Mouse (Mus musculus): ENCODE data around the gene Gm20696.

The Gm20696 gene

GRCm38 (mm10) chr6:99388741-99389675 is 277.6 kb downstream of the Gm20696 start:
- DNase-seq (ENCODE audit: low spot score), result no peak

DNA sequence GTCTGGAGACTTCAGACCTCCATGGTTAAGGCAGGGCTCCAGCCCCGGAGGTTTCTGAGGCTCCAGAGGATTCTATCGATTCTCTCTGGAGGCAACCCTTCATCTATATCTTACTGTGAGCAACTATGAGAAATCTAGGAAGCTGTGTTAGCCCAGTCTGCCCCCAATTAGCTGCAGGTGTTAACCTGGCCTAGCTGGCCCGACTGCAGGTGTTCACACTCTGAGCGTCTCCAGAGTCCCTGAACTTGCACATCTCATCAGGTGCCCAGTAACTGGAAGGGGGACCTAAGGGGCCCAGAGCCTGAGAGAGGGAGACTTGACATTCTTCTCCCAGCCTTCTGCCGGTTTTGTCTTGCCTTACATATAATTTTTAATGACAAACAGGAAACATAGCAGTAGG is 278.6 kb downstream of the Gm20696 start:
- DNase-seq (ENCODE audit: low spot score), result no peak

DNA sequence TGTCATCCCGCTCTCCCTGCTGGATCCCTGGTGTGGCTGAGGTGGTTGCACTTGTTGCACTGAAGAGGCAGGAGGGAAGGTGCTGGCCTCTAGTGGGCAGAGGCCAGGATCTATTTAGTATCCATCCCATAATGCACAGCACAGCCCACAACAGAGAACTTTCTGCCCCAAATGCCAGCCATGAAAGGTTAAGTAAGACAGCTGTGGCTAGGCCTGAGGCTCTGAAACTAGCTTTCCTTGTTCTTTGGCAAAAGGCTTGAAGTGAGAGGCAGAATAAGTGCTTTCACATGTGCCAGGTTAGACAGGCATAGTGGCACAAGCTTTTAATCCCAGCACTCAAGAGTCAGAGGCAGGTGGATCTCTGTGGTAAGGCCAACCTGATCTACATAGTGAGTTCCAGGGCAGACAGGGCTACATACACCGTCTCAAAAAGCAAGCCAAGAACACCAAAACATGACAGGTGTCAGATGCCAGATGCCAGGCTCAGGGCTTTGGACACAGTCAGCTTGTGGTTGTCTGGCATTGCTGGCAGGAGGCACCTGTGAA is 281.5 kb downstream of the Gm20696 start:
- DNase-seq (ENCODE audit: low spot score), result no peak

DNA sequence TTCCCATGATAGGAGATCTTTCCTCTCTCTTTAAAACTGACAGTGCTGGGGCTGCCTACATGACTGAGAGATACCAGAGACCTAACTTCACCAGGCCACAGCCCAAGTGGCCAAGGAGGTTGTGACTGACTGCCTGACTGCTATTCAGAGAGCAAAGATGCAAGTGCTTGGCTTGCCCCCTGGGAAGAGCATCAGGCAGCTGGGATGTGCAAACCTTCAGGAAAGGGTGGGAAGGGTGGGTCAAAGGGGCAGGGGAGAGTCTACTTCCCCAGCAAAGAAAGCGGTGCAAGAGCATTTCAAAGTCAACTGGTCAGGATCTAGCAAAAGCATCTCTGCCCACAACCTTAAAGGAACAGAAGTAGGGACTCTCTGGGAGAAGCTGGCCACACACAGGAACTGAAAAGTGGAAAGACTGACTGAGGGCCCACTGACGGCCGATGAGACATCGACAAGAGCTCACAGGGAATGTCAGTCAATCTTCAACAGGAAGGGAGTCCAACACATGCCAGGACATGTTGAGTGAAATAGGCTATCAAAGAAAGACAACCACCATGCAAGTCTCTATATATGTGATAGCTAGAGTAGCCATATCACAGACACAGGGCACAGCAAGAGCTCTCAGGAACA is 282.6 kb downstream of the Gm20696 start:
- DNase-seq (ENCODE audit: low spot score), result no peak

DNA sequence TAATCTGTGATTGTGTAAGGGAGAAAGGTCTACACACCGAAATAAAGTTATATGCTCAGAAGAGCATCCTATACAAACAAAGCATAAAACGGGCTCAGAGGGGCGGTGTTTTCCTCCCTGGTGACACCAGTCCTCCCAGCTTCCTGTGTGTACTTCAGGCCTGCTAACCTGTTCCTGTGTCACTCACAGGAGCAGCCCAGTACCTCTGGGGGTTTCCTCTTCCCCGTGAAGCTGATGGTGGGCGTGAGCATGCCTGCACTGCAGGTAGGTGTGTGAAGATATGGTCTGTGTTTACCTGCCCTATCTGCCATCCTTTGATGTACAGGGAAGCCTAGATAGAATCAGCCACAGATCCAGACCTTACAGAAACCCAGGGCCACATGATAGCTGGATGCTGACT is 286.5 kb downstream of the Gm20696 start:
- DNase-seq (ENCODE audit: low spot score), result no peak

- no peak for DNase-seq (ENCODE audit: low spot score)
Measured at GRCm38 (mm10) chr6:99378997-99379710, 287.4 kb downstream of the Gm20696 start.

DNA sequence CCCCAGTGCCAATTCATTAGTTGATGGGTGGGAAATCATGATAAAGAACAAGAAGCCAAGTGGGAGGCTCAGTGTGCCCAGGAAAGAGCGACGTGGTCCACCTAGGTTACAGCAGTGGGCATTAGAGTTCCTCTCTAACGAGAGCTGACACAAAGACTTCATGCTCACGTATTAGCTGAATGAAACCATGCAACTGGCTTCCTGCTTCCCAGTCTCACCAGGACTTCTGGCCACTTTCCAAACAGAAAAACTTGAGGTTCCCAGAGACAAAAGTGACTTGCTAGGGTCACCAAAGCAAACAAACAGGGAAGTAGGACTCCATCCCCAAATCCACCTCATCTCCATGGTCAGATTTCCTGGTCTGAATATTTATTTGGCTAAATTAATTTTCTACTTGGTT is 288.9 kb downstream of the Gm20696 start:
- DNase-seq (ENCODE audit: low spot score), result no peak

DNA sequence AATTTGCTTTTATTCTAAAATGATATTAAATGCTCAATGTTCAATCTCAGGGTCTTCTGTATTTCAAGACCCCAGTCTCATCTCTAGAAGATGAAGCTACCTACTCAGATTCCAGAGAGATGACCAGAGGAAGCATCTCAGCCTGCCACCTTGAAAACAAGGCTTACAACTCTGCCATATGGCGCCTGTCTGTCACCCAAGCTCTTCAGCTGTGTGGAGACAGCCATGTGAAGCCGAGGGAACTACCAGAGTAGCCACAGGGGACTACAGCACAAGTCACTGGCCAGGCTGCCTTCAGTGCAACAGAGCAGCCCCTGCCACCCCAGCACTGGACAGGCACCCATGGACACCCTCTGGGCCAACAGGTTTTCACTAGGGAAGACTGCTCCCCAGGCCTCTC is 289.5 kb downstream of the Gm20696 start:
- DNase-seq (ENCODE audit: low spot score), result no peak

DNA sequence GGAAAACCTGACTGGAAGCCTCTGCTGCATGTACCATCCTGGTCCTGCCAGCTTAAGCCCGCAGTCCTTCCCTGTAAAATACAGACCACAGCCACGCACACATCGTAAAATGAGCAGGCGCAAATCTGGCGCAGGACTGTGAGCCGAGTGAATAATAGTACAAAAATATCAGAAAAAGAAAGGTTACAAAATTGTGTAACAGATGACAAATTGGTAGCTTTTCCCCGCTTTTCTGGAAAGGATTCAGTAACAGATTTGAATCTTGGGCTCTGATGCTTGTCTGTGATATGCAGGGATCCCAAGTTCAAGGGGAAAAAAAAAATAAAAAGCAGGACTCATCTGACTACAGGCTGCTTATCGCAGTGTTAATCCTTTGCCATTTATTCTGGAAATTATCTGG is 289.9 kb downstream of the Gm20696 start:
- DNase-seq (ENCODE audit: low spot score), result no peak

GRCm38 (mm10) chr6:99375865-99376264 is 290.7 kb downstream of the Gm20696 start:
- DNase-seq (ENCODE audit: low spot score), result no peak

DNA sequence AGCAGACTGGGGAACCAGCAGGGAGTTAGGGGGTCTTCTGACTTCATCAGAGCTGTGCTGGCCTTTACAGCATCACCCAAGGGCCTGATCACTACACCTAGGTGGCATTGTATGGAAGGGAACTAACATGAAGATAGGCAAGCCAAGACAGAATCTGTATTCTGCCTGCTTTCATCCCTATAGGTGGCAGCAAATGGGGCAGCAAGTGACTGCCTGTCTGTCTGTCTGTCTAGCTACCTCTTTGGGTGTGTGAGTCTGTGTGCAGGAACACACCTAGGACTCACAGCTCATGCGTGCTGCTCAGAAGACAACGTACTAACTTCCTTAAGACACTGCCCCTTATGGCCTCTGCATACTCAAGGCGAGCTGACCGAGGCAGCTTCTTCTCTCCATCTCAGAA is 291.2 kb downstream of the Gm20696 start:
- no peak for DNase-seq (ENCODE audit: low spot score)

DNA sequence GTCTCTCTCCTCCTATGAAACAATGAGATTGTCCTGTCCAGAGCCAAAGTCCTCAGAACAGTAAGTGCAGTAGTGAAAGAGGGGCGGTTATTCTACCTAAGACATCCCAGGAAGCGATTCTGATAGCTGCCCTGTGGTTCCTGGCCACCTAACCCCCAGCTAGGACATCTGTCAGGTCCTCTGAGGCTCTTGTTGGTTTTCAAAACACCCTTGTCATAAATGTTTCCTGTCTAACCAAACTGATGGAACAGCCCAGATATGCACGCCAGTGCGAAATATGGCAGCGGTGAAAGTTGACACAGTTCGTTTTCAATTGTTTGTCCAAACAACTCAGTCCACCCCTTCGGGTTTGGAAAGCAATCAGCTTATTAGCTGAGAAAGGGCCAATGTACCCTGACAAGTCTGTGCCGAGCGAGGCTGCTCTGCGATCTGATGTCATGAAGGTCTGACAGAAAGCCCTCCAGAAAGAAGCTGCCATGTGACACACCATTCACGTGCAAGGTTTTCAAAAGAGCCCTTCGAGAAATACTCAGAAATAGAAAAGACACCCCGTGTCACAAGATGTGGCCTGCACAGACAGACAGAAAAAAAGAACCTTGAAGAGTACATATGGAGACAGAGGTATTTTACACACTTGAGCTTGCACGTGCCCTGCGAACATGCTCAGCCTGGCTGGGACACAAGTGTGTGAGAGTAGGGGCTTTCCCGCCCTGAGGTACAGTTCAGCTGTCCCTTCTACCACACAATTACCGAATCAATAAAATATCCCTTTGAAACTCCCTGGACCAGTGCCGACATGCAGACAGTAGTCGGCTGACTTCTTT is 291.9 kb downstream of the Gm20696 start:
- DNase-seq (ENCODE audit: low spot score), result no peak

DNA sequence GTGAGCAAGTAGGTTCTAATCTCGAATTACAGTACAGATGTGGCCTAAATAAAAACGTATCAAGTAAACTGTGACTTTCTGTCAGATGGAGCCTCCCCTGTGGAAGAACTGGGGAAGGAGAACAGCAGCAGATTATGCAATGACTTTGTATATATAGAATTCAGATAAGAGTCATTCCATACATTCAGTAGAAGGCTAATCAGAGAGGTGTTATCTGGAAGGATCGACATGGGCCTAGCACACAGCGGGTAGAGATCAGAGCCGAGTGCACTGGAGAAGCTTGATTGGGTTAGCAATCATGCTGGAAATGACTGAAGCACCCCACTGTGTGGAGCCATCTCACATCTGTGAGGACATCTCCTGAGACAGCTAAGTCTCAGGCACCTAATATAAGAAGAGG is 294.2 kb downstream of the Gm20696 start:
- no peak for DNase-seq (ENCODE audit: low spot score)

- DNase-seq (ENCODE audit: low spot score), result no peak
Measured at GRCm38 (mm10) chr6:99372016-99372415, 294.6 kb downstream of the Gm20696 start.

GRCm38 (mm10) chr6:99369931-99370330 is 296.7 kb downstream of the Gm20696 start:
- DNase-seq (ENCODE audit: low spot score), result no peak

- DNase-seq (ENCODE audit: low spot score), result no peak
Measured at GRCm38 (mm10) chr6:99369156-99369555, 297.4 kb downstream of the Gm20696 start.

GRCm38 (mm10) chr6:99368118-99368753 is 298.4 kb downstream of the Gm20696 start:
- no peak for DNase-seq (ENCODE audit: low spot score)

DNA sequence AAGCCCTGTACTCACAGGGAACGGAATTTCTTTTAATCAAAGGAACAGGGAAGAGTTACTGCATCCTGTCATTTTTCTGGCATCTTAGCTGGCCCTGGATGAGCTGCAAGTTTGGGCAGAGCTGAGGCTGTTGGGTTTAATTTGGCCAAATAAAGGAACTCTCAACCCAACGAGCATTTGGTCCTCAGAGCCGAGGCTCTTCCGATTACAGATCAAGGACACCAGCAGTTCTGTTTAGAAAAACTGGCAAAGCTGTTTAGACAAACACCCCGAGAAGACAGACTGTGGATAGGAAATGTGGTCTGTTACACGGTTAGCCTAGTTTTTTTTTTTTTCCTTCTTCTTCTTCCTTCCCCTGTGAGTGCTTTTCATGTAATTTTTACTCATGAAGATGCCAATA is 302.1 kb downstream of the Gm20696 start:
- DNase-seq (ENCODE audit: low spot score), result no peak

- no peak for DNase-seq (ENCODE audit: low spot score)
Measured at GRCm38 (mm10) chr6:99360581-99360980, 306.0 kb downstream of the Gm20696 start.

DNA sequence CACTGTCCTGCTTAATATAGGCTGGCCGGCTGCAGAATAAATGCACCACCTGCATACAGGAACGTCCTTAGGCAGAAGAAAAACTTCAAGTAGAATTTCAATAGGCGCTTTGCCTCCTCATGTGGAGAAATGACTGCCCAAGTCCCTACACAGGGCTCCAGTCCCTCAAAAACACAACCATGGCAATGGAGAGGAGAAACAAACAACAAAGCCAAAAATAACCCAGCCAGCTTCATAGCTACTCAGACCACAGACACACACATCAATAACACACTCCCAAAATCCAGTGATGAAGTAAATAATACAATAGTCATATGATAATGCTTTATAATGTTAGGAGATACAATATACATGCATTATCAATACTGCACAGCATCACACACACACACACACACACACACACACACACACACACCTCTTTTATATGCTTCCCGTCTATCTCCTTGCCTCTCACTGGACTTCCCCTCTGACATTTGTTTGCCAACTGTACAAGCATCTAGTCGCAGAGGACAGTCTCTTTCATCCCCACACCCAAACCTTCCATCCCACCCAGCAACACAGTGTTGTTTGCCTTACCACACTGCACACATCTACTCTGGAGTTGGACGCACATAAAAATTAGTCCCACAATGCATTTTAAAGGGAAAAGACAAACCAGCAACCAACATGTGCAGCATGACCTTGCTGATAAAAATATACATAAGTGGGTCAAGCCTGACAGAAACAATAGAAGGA is 306.7 kb downstream of the Gm20696 start:
- DNase-seq (ENCODE audit: low spot score), result no peak

Measured in ovary, postnatal 10 days (tissue).